Mouse (Mus musculus) liver, embryonic 12.5 days (tissue): Measurements from ENCODE around the gene Msh2. TPM values are rescaled to one million over a fixed set of nuclear protein-coding genes. Genes with fewer than 3 reads are reported as not detected.

ENCODE experiments used
- ATAC-seq: fragments of 200-750 bp; cut with Nextera tagmentation; 2 replicates; pipeline ENCODE4 v1.8.0; 2017; ENCODE audit warnings: moderate number of reproducible peaks, mild to moderate bottlenecking, moderate library complexity
- H3K27ac ChIP-seq: fragments of 300-500 bp; sonication (generic); 2 replicates; pipeline ENCODE4 v1.5.1; 2016; ENCODE audit warnings: mild to moderate bottlenecking
- H3K27me3 ChIP-seq: fragments of 300-500 bp; sonication (generic); replicated peaks from 2 replicates; pipeline ENCODE4 v1.6.1; 2016; ENCODE audit warnings: mild to moderate bottlenecking, moderate library complexity
- H3K36me3 ChIP-seq: fragments of 300-500 bp; sonication (generic); 2 replicates; pipeline ENCODE4 v1.6.1; 2016; ENCODE audit warnings: mild to moderate bottlenecking, moderate library complexity
- H3K4me1 ChIP-seq: fragments of 300-500 bp; sonication (generic); 2 replicates; pipeline ENCODE4 v1.6.1; 2016
- H3K4me2 ChIP-seq: fragments of 300-500 bp; sonication (generic); 2 replicates; pipeline ENCODE4 v1.6.1; 2016; ENCODE audit warnings: mild to moderate bottlenecking, moderate library complexity
- H3K4me3 ChIP-seq: fragments of 300-500 bp; sonication (generic); 2 replicates; pipeline ENCODE4 v1.5.1; 2016; ENCODE audit warnings: mild to moderate bottlenecking, moderate library complexity
- H3K9ac ChIP-seq: fragments of 300-500 bp; sonication (generic); 2 replicates; pipeline ENCODE4 v1.6.1; 2016; ENCODE audit warnings: mild to moderate bottlenecking, moderate library complexity
- H3K9me3 ChIP-seq: fragments of 300-500 bp; sonication (generic); replicated peaks from 2 replicates; pipeline ENCODE4 v1.6.1; 2016; ENCODE audit warnings: mild to moderate bottlenecking, moderate library complexity
- WGBS: fragments of 180-500 bp; shearing (Covaris S2); methylation state at CpG from one replicate; pipeline ENCODE4 v1.1.7; 2016; ENCODE audit not compliant: insufficient replicate concordance; 5-methylcytosine and 5-hydroxymethylcytosine counted together
- polyA plus RNA-seq: library from polyadenylated mRNA; unstranded; fragments of >200 nt; fragmentation: Nextera tagmentation; extraction: Ambion mirVana; gene quantifications from 2 replicates; pipeline ENCODE4 v1.2.1, GENCODE M21; 2016

Msh2 gene
- polyA plus RNA-seq, 1 experiment from 2014 or later: 54.9 TPM

- H3K27me3 ChIP-seq: no peaks in the 10 kb centered on the region
- ATAC-seq: no peak
- H3K27ac ChIP-seq: no peak overlapping the region
- no peak overlapping the region for H3K4me3 ChIP-seq
- no peak overlapping the region for H3K9ac ChIP-seq
- H3K4me1 ChIP-seq: no peaks in the 10 kb centered on the region
- no peaks in the 10 kb centered on the region for H3K9me3 ChIP-seq
- H3K36me3 ChIP-seq: peaks cover 40% of the 10 kb centered on the region
- H3K4me2 ChIP-seq: no peak overlapping the region
- 82% methylated on average over 12 of the region's 12 CpGs for WGBS
Observed at GRCm38 (mm10) chr17:87726489-87727356, 54.6 kb downstream of the Msh2 start.

GRCm38 (mm10) chr17:87731962-87732361 is 59.8 kb downstream of the Msh2 start:
- no peak for ATAC-seq
- Histone ChIP-seq H3K27ac (no peak overlapping the region), H3K9ac (no peak overlapping the region), H3K9me3 (no peaks in the 10 kb centered on the region), H3K27me3 (no peaks in the 10 kb centered on the region), H3K4me2 (no peak overlapping the region), H3K4me3 (no peak overlapping the region), H3K4me1 (no peaks in the 10 kb centered on the region), H3K36me3 (no peaks in the 10 kb centered on the region)
- WGBS: 74% methylated on average over 4 of the region's 4 CpGs

GRCm38 (mm10) chr17:87734471-87734870 is 62.3 kb downstream of the Msh2 start:
- Histone ChIP-seq H3K4me3 (no peak overlapping the region), H3K27ac (no peak overlapping the region), H3K4me2 (no peak overlapping the region), H3K27me3 (no peaks in the 10 kb centered on the region), H3K4me1 (no peaks in the 10 kb centered on the region), H3K9me3 (no peaks in the 10 kb centered on the region), H3K36me3 (no peaks in the 10 kb centered on the region), H3K9ac (no peak overlapping the region)
- no peak for ATAC-seq
- WGBS: 79% methylated on average over 8 of the region's 8 CpGs

- no peak for ATAC-seq
- peaks cover 4% of the 10 kb centered on the region; the same call in 1 of the 2 replicates for H3K27me3 ChIP-seq
- H3K4me1 ChIP-seq: no peaks in the 10 kb centered on the region
- H3K9me3 ChIP-seq: no peaks in the 10 kb centered on the region
- H3K4me2 ChIP-seq: no peak overlapping the region
- H3K27ac ChIP-seq: no peak overlapping the region
- H3K36me3 ChIP-seq: no peaks in the 10 kb centered on the region
- no peak overlapping the region for H3K9ac ChIP-seq
- no peak overlapping the region for H3K4me3 ChIP-seq
- WGBS: 66% methylated on average over 3 of the region's 3 CpGs
Observed at GRCm38 (mm10) chr17:87737144-87737543, 65.0 kb downstream of the Msh2 start.

GRCm38 (mm10) chr17:87739835-87740234 is 67.7 kb downstream of the Msh2 start:
- Histone ChIP-seq H3K4me1 (no peaks in the 10 kb centered on the region), H3K4me2 (no peak overlapping the region), H3K4me3 (no peak overlapping the region), H3K36me3 (no peaks in the 10 kb centered on the region), H3K9me3 (no peaks in the 10 kb centered on the region), H3K9ac (no peak overlapping the region), H3K27ac (no peak overlapping the region), H3K27me3 (peaks cover 30% of the 10 kb centered on the region)
- ATAC-seq: no peak
- WGBS: 13% methylated on average over 1 of the region's 1 CpGs

- ATAC-seq: no peak
- Histone ChIP-seq H3K4me3 (peak overlapping the region; percentile 56), H3K4me1 (peaks cover 15% of the 10 kb centered on the region), H3K36me3 (no peaks in the 10 kb centered on the region), H3K9ac (no peak overlapping the region), H3K27ac (no peak overlapping the region), H3K27me3 (peaks cover 60% of the 10 kb centered on the region), H3K4me2 (peak overlapping the region; percentile 79), H3K9me3 (peaks cover 3% of the 10 kb centered on the region; the same call in 1 of the 2 replicates)
- 15% methylated on average over 32 of the region's 32 CpGs for WGBS
Observed at GRCm38 (mm10) chr17:87744985-87745925, 73.1 kb downstream of the Msh2 start.

- ATAC-seq: peak; percentile 49; the same call in 1 of the 2 replicates
- Histone ChIP-seq H3K27me3 (peaks cover 60% of the 10 kb centered on the region), H3K9me3 (peaks cover 3% of the 10 kb centered on the region; the same call in 1 of the 2 replicates), H3K4me3 (peak overlapping the region; percentile 56), H3K9ac (no peak overlapping the region), H3K4me2 (peak overlapping the region; percentile 79), H3K36me3 (no peaks in the 10 kb centered on the region), H3K27ac (no peak overlapping the region), H3K4me1 (peaks cover 15% of the 10 kb centered on the region)
- 2% methylated on average over 101 of the region's 101 CpGs for WGBS
Observed at GRCm38 (mm10) chr17:87745926-87746888, 74.1 kb downstream of the Msh2 start.

GRCm38 (mm10) chr17:87760315-87760714 is 88.2 kb downstream of the Msh2 start:
- Histone ChIP-seq H3K27ac (no peak overlapping the region), H3K4me3 (no peak overlapping the region), H3K9ac (no peak overlapping the region), H3K4me1 (no peaks in the 10 kb centered on the region), H3K27me3 (no peaks in the 10 kb centered on the region), H3K36me3 (no peaks in the 10 kb centered on the region), H3K9me3 (no peaks in the 10 kb centered on the region), H3K4me2 (no peak overlapping the region)
- no peak for ATAC-seq
- 75% methylated on average over 4 of the region's 4 CpGs for WGBS

- Histone ChIP-seq H3K36me3 (no peaks in the 10 kb centered on the region), H3K4me1 (no peaks in the 10 kb centered on the region), H3K9me3 (no peaks in the 10 kb centered on the region), H3K27ac (no peak overlapping the region), H3K4me3 (no peak overlapping the region), H3K27me3 (no peaks in the 10 kb centered on the region), H3K9ac (no peak overlapping the region), H3K4me2 (no peak overlapping the region)
- no peak for ATAC-seq
- WGBS: 54% methylated on average over 7 of the region's 7 CpGs
Observed at GRCm38 (mm10) chr17:87763146-87763545, 91.0 kb downstream of the Msh2 start.

GRCm38 (mm10) chr17:87765031-87765430 is 92.9 kb downstream of the Msh2 start:
- Histone ChIP-seq H3K36me3 (no peaks in the 10 kb centered on the region), H3K27me3 (no peaks in the 10 kb centered on the region), H3K9me3 (no peaks in the 10 kb centered on the region), H3K9ac (no peak overlapping the region), H3K4me1 (no peaks in the 10 kb centered on the region), H3K27ac (no peak overlapping the region), H3K4me3 (no peak overlapping the region), H3K4me2 (no peak overlapping the region)
- 82% methylated on average over 11 of the region's 11 CpGs for WGBS
- ATAC-seq: no peak

GRCm38 (mm10) chr17:87766888-87767287 is 94.8 kb downstream of the Msh2 start:
- H3K36me3 ChIP-seq: no peaks in the 10 kb centered on the region
- no peak overlapping the region for H3K27ac ChIP-seq
- H3K9ac ChIP-seq: no peak overlapping the region
- H3K4me3 ChIP-seq: no peak overlapping the region
- ATAC-seq: no peak
- no peak overlapping the region for H3K4me2 ChIP-seq
- 74% methylated on average over 6 of the region's 6 CpGs for WGBS
- H3K4me1 ChIP-seq: no peaks in the 10 kb centered on the region
- no peaks in the 10 kb centered on the region for H3K9me3 ChIP-seq
- no peaks in the 10 kb centered on the region for H3K27me3 ChIP-seq
